15 mouse cellular contexts compared by ENCODE assay signal in genomic region chr1:162620487-162620886, GRCm38 (mm10). TPM values are rescaled to one million over a fixed set of nuclear protein-coding genes. Genes with fewer than 3 reads are reported as not detected.
DNase-seq lines count a peak whose midpoint lies in the region; ATAC-seq and TF ChIP-seq lines count a peak whose summit lies in the region.
"Had no signal": no experiment of that assay in that cellular context is flagged by ENCODE, and none has a peak within 500 bp of the region (broad histone marks: within the 10 kb centered on the region; RNA-seq: fewer than 3 reads in every experiment).

No protein-coding gene starts in this region.

- no peaks in the 10 kb centered on the region for H3K4me1 ChIP-seq in kidney, postnatal 0 days (replicated peaks; ENCODE audit: insufficient read depth, low read length)
- no peaks in the 10 kb centered on the region for H3K4me1 ChIP-seq in kidney, embryonic 14.5 days (ENCODE audit: control insufficient read depth, insufficient read depth, low read length)
- peaks cover 7% of the 10 kb centered on the region; the same call in 1 of the 2 replicates for H3K4me1 ChIP-seq in G1E (ENCODE audit: insufficient read depth, low read depth, low read length)

- no peak overlapping the region for H3K9ac ChIP-seq in kidney, postnatal 0 days (ENCODE audit: low read depth, low read length)
- H3K9ac ChIP-seq in kidney, embryonic 14.5 days (ENCODE audit: low read depth, low read length), result no peak overlapping the region
- H3K9ac ChIP-seq: heart, embryonic 13.5 days had no signal

- no peak overlapping the region for H3K4me2 ChIP-seq in kidney, postnatal 0 days (ENCODE audit: low read length)
- no peak overlapping the region for H3K4me2 ChIP-seq in kidney, embryonic 14.5 days (replicated peaks; ENCODE audit: low read depth, low read length)
- H3K4me2 ChIP-seq: heart, embryonic 13.5 days had no signal

- no peak for ATAC-seq in kidney, postnatal 0 days (replicated peaks; ENCODE audit: low FRiP score, low read depth)
- no peak for ATAC-seq in kidney, embryonic 14.5 days (ENCODE audit: low FRiP score, low TSS enrichment)
- no peak for ATAC-seq in G1E (ENCODE audit: extremely low read depth, insufficient number of reproducible peaks, low FRiP score, poor library complexity, severe bottlenecking)
- ATAC-seq: forebrain, embryonic 14.5 days had no signal

- H3K9me3 ChIP-seq in kidney, postnatal 0 days (replicated peaks; ENCODE audit: low read length), result no peaks in the 10 kb centered on the region
- H3K9me3 ChIP-seq in kidney, embryonic 14.5 days (ENCODE audit: control insufficient read depth, low read length), result no peaks in the 10 kb centered on the region
- H3K9me3 ChIP-seq in G1E (replicated peaks), result no peaks in the 10 kb centered on the region
- H3K9me3 ChIP-seq: heart, embryonic 13.5 days had no signal

- H3K4me3 ChIP-seq in kidney, postnatal 0 days (replicated peaks; ENCODE audit: low read depth, low read length), result no peak overlapping the region
- H3K4me3 ChIP-seq in kidney, embryonic 14.5 days (ENCODE audit: low read length), result no peak overlapping the region
- no peak overlapping the region for H3K4me3 ChIP-seq in G1E (ENCODE audit: low read depth, low read length)
- H3K4me3 ChIP-seq: heart, embryonic 13.5 days had no signal

- WGBS in kidney, postnatal 0 days, result 67% methylated on average over 4 of the region's 4 CpGs
- 69% methylated on average over 4 of the region's 4 CpGs for WGBS in kidney, embryonic 14.5 days

- H3K27ac ChIP-seq in kidney, postnatal 0 days, result no peak overlapping the region
- H3K27ac ChIP-seq in kidney, embryonic 14.5 days (ENCODE audit: low read depth, low read length), result no peak overlapping the region
- H3K27ac ChIP-seq: heart, embryonic 13.5 days had no signal

- no peaks in the 10 kb centered on the region for H3K36me3 ChIP-seq in kidney, postnatal 0 days (ENCODE audit: insufficient read depth, low read length)
- H3K36me3 ChIP-seq in kidney, embryonic 14.5 days (ENCODE audit: control insufficient read depth, insufficient read depth, low read length), result no peaks in the 10 kb centered on the region
- H3K36me3 ChIP-seq in G1E (replicated peaks), result no peaks in the 10 kb centered on the region
- H3K36me3 ChIP-seq: heart, embryonic 13.5 days had no signal

- no peak for DNase-seq in kidney, postnatal 0 days (ENCODE audit: low spot score)
- DNase-seq in B cell, adult 2 months, result peak; percentile 33 to 34
- DNase-seq in G1E (ENCODE audit: low spot score), result no peak
- DNase-seq in induced T-regulatory cell, adult 2 months (ENCODE audit: low read depth), result peak; percentile 68
- no peak for DNase-seq in cerebellum, postnatal 4 days (ENCODE audit: low spot score in 2 of 2)
- DNase-seq in kidney, postnatal 4 days, result no peak
- DNase-seq in right cerebral cortex, postnatal 25 days, result no peak
- DNase-seq: adrenal gland, adult 2 months; kidney, adult 18-20 months; lung, postnatal 4 days had no signal

- peak; percentile 59 for TF ChIP-seq CTCF in kidney, postnatal 0 days (IDR thresholded peaks at IDR 0.05; ENCODE audit: low read depth)
- TF ChIP-seq CTCF in G1E (IDR thresholded peaks at IDR 0.05; ENCODE audit: low read depth, low read length), result peak; percentile 29; the same call in 1 of the 2 replicates

- H3K27me3 ChIP-seq in kidney, postnatal 0 days (ENCODE audit: insufficient read depth, low read length), result no peaks in the 10 kb centered on the region
- H3K27me3 ChIP-seq in kidney, embryonic 14.5 days (ENCODE audit: control insufficient read depth, insufficient read depth, low read length), result no peaks in the 10 kb centered on the region
- H3K27me3 ChIP-seq in G1E (ENCODE audit: insufficient read depth, low read length), result no peaks in the 10 kb centered on the region; the same call in 1 of the 2 replicates
- H3K27me3 ChIP-seq: heart, embryonic 13.5 days had no signal

RNA-seq across cellular contexts. Expression of gene Myoc, which starts 18.5 kb away (rescaled TPM):
- polyA plus RNA-seq in kidney, postnatal 0 days (2015; fragmentation: Nextera tagmentation; extraction: Ambion mirVana), result 0.17 TPM in 1 of 2 replicates, not detected in the other
- not detected in 2 replicates for polyA plus RNA-seq in kidney, embryonic 14.5 days (2014; fragmentation: Nextera tagmentation; extraction: Ambion mirVana)
- total RNA-seq in G1E (2014; fragmentation: Nextera tagmentation) (not detected in 2 replicates), G1E (2017) (0.11 and 0.12 TPM in 2 replicates)
- not detected in 2 replicates for polyA plus RNA-seq in G1E (2012)
- total RNA-seq: common myeloid progenitor, adult 5-6 weeks had no signal
- polyA plus RNA-seq: forebrain, embryonic 14.5 days; heart, embryonic 13.5 days had no signal

RNA-seq across cellular contexts. Expression of gene Myocos, which starts 37.5 kb away (rescaled TPM):
- polyA plus RNA-seq in kidney, postnatal 0 days (2015; fragmentation: Nextera tagmentation; extraction: Ambion mirVana), result not detected in 2 replicates
- polyA plus RNA-seq in kidney, embryonic 14.5 days (2014; fragmentation: Nextera tagmentation; extraction: Ambion mirVana), result not detected in 2 replicates
- total RNA-seq in G1E (2014; fragmentation: Nextera tagmentation) (not detected in 2 replicates), G1E (2017) (not detected in 2 replicates)
- not detected in 2 replicates for polyA plus RNA-seq in G1E (2012)
- total RNA-seq: adrenal gland, adult 2 months; common myeloid progenitor, adult 5-6 weeks; left cerebral cortex, adult 8-10 months had no signal
- polyA plus RNA-seq: adrenal gland, adult 2 months; forebrain, embryonic 14.5 days; heart, embryonic 13.5 days had no signal

RNA-seq across cellular contexts. Expression of gene Vamp4, which starts 50.2 kb away (rescaled TPM):
- polyA plus RNA-seq in kidney, postnatal 0 days (2015; fragmentation: Nextera tagmentation; extraction: Ambion mirVana), result 53.6 and 56.5 TPM in 2 replicates
- 53.6 and 55.5 TPM in 2 replicates for polyA plus RNA-seq in kidney, embryonic 14.5 days (2014; fragmentation: Nextera tagmentation; extraction: Ambion mirVana)
- total RNA-seq in G1E (2014; fragmentation: Nextera tagmentation) (68.6 and 69.2 TPM in 2 replicates), G1E (2017) (36.5 and 46.7 TPM in 2 replicates)
- polyA plus RNA-seq in G1E (2012), result 19.8 and 20.6 TPM in 2 replicates

Comparison
In these comparisons a context has a peak if more than half of its experiments do, and no peak if none do; other contexts are left out.
1. DNase-seq: peak in B cell, adult 2 months (2 of 2) and induced T-regulatory cell, adult 2 months (single experiment); none in kidney, postnatal 0 days (single experiment), G1E (single experiment), cerebellum, postnatal 4 days (0 of 2), kidney, postnatal 4 days (0 of 2) and right cerebral cortex, postnatal 25 days (single experiment).